Mouse (Mus musculus): Measurements from ENCODE around the gene Ccdc60.

The Ccdc60 gene

DNA sequence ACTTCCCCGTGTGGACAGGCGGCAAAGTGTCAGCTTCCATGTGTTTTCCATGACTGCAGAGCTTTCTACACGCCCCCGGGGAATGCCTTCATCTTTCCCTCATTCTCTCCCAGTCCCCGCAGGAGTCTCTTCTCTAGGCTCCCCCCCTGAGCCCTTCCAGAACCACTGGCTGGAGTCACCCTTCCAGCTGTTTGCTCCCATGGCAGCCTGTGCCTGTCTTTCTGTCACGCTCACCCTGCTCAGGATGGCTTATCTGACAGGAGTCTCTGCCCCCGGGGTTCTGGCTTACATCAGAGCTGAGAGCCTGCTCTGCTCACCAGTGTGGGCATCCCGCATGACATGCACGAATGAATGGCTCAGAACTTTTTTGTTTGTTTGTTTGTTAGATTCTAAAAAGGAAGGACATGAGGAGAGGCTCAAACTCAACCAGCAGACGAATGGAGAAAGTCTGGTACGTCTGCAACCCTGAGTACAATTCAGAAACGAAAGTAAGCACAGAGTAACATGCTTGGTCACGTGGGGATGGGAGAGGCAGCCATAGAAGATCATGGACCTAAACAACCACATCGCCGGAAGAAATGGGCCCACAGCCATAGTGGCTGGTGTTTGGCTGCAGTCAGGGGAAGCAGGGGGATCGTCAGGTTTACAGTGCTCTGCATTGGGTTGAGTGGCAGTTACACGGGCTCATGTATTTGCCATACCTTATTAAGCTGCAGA is 17.1 kb downstream of the Ccdc60 start:
- CTCF ChIA-PET: no interaction called here

DNA sequence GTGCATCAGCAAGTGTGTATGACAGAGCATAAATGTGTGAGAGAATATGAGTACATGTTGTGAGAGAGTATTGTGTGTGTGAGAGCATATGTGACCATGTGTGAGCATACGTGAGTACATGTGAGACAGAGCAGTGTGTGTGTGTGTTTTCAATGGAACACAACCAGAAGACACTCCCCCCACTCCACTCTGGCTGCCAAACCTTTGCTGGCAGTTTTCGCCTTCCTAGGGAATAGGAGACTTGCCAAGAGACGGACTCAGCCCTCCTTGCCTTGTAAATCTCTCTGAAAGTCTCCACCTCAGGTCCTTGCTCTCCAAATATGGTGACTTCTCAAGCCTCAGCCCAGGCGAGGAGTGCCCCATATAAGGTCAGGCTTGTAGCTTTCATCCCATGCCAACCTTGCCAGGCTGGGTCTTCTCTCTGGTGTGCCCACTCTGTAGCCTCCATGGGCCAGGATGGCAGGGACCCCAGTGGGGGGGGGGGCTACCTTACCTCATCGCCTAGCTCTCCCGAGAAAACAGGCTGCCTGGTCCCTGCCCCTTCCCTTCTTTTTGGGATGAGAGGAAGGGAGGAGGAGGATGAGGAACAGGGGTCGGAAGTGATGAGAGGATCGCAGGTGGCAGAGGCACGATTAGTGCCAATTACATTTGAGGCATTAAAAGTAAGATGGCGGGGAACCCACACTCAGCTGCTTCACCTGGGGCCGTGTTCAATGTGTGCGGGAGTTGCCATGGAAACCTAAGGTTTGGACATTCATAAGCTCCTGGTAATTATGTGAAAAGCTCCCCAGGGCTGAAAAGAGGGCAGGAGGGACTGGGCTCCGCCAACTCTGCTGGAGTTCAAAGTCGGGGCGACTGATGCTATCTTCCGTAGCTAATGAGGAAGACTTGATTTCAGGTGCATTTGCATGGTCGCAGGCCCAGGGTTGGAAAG is 19.3 kb downstream of the Ccdc60 start:
- CTCF ChIA-PET: no interaction called here

DNA sequence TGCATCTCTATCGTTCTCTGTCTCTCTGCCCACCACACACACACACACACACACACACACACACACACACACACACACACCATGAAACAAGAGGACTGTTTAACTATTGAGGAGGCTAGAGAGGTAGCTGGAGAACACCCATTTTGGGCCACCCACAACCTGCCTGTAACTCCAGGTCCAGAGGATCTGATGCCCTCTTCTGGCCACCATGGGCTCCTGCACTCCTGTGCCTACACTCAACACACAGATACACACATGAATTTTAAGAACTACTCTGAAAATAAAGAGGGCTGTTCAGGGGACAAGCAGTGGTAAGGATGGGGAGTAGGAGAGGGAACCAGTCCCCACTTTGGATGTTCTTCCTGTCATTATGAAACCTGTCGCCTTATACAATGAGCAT is 26.1 kb downstream of the Ccdc60 start:
- CTCF ChIA-PET: no interaction called here

DNA sequence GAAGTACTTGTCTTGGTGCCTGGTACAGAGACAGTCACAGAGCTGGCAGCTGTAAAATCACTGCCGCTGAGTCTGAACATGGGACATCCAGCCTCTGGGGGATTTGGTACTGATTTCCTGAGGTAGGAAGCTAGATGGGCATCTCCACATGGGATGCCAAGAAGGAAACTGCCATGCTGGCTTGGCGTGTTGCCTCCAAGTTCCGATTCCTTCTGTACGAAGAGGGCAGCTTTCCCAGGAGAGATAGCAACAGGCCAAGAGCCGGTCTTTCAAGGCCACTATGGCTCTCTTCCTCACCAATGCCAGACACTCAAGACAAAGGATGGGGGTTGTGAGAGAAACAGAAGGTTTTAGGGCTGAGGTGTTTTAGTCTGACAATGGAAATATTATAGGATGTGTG is 26.8 kb downstream of the Ccdc60 start:
- CTCF ChIA-PET: no interaction called here

DNA sequence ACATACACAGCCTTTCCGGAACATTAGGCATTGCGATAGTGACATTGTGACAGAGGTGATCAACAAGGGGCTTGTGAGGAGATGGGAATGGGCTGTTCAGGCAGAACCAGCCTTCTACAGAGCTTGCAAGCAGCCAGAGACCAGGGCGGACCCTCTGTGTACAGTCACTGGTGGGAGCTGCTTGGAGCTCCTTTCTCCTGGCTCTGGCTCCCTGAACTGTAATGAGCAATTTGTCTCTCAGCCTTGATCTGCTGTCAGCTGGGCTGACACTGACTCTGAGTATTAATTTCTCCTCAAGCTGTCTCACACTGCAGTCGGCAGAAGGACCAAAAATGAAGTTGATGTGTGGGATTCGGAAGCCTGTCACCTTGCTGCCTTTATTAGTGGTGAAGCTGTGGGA is 28.4 kb downstream of the Ccdc60 start:
- CTCF ChIA-PET: no interaction called here

DNA sequence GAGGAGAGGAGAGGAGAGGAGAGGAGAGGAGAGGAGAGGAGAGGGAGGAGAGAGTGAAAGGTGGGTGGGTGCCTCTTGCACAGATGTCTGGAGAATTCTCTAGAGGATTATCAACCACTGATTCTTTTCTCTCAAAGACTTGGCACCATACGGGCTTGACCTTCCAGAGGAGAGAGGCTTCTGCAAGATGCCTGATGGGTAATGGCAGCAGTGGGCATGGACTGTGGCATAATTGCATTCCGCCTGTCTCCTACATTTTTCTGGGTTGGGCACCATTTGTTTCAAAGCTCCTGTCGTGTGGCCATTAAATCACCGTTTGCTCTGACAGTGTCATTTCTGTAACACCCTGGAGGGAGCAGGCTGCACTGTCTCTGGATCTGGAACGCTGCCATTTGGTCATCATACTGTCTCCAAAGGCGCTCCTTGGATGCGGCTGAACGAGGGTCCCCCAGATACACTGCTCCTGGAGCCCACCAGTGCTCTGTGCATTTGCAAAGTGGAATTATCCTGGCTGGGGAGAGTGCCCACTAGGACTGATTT is 30.4 kb downstream of the Ccdc60 start:
- CTCF ChIA-PET: no interaction called here

DNA sequence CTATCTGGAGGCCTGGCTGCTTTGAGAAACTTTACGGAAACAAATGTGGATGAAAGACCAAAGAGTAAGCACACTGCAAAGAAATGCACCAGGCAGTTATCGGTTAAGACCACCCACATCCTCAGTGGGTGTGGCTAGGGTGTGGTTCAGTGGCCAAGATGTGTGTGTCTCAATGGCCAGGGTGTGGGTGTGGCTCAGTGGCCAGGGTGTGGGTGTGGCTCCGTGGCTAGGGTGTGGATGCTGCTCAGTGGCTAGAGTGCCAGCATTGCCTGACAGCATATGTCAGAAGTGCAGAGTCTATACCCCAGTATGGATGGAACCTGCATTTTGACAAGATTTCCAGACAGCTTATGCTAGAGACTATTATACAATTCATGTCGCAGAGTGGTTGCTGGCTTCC is 34.9 kb downstream of the Ccdc60 start:
- CTCF ChIA-PET: no interaction called here

DNA sequence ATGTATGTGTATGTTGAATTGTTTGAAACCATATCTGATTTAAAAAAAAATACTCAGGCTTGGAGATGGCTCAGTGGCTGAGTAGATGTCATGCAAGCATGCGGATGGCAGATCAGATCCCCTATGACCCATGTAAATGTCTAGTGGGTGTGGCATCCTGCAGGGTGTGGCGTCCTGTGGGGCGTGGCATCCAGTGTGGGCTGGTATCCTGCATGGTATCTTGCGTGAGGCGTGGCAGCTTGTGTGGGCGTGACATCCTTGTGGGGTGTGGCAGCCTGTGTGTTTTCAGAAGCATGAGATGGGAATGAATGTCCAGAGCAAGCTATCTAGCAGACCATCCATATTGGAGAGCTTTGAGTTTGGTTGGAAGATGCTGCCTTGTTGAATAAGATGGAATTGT is 36.6 kb downstream of the Ccdc60 start:
- CTCF ChIA-PET: no interaction called here

DNA sequence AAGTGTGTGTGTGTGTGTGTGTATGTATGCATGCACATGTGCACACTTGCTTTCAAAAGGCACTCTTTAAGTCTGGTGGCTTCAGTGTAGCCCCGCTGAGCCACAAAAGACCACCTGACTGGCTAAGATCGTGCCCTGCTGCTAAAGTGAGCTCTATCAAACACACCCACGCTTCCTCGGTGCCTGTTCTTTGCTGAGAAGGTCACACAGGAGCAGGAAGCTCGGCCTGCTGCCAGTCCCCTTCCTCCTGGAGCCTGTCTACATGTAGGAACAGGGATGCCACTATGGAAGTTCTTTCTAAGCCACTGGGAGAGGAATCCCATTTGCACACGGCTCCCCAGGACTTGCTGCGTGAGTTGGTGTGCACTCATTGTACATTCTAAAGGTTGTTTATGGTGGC is 42.1 kb downstream of the Ccdc60 start:
- CTCF ChIA-PET: no interaction called here

DNA sequence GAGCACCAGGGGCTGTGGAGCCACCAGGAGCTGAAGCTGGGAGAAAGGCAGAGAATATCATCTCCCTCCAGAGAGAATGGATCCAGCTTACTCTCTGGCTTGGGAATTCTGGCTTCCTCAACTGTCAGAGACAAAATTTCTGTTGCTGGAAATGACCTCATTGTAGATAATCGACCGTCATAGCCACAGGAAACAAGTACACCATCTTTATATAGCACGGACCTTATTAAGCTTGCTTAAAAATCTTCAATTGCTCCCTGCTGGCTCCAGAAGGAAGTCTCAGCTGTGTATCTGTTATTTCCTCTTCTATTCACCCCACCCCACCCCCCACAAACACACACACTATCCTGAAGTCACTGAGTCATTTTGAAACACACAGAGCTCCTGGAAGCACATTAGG is 44.3 kb downstream of the Ccdc60 start:
- CTCF ChIA-PET: no interaction called here

DNA sequence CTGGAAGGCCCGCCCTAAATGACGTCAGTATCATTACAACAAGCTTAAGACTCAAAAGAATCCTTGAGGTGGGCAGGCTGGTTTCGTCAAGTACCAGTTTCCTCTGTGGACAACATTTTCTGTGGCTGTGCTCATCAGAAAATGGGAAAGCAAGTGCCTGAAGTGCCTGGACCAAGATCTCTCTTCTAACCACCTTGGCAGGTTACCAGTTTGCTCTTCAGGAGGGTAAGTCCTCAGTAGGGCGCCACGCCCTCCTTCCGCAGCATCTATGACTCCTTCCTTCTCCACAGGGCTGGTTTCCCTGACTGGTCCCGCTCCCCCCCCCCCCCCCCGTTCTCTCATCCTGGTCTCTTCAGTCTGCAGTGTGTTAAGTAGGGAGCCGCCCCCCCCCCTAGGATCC is 45.2 kb downstream of the Ccdc60 start:
- CTCF ChIA-PET: no interaction called here

DNA sequence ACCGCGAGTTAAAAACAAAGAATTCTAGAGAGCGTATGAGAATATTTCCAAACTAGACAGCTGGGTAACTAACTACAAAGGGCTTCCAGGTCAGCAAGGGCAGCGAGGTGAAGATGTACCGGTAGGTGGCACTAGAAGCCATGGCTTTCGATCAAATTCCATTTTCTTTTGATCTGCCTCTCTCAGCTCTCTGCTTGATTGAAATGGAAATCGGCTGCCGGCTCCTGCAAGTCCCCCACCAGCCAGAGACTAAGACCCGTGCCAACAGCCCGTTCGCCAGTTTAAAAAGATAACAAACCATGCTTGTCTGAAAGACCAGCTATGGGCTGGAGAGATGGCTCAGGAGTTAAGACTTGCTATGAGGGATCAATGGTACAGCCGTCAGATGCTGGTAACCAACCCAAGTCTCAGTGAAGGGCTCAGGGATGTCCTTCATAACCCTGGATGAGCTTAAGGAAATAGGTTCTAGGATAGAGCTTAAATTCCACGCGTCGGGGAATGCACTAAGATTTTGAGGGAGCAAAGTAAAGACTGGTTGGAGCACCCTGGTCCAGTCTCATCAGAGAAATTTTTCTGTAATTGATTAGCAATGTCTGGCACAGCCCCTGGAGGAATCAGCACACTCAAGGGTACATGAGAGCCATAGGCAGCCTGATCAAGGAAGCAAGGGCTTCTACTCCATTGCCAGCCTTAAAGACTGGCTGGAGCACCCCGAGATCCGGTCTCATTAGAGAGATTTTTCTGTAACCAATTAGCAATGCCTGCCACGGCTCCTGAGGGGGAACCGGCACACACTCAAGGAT is 56.7 kb downstream of the Ccdc60 start:
- CTCF ChIA-PET: no interaction called here

DNA sequence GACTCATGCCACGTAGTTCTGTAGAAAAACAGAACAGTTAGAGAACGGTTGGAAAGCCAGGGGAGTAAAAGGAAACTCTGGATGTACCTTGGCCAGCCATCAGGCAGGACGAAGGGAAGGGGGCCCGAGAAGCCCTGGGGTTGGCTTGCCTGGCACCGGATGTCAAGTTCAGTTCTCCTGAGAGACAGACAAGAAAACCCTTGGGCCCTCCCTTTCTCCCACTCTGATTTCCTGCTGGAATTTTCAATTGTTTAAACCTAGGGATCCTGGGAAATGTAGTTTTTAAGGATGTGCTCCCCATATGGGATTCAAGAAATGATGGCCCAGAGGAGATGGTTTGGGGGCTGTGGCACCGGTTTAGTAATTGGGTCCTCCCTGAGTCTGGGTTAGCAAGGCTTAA is 60.4 kb downstream of the Ccdc60 start:
- CTCF ChIA-PET: no interaction called here

DNA sequence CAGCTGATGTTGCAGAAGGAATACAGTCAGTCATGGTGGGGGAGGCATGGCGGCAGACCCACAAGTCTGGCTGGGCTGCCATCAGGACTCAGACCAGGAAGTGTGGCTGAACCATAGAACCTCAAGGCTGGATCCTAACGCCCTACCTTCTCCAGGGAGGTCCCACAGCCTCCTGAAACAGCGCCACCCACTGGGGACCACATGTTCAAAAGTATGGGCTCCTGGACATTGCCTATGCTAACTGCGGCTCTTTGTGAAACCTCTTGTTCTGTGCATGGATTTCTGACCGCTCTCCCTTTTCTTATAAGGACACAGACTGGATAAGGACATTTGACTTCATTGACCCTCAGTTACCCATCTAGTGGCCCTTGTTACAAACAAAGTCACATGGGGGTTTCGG is 64.8 kb downstream of the Ccdc60 start:
- CTCF ChIA-PET: no interaction called here

DNA sequence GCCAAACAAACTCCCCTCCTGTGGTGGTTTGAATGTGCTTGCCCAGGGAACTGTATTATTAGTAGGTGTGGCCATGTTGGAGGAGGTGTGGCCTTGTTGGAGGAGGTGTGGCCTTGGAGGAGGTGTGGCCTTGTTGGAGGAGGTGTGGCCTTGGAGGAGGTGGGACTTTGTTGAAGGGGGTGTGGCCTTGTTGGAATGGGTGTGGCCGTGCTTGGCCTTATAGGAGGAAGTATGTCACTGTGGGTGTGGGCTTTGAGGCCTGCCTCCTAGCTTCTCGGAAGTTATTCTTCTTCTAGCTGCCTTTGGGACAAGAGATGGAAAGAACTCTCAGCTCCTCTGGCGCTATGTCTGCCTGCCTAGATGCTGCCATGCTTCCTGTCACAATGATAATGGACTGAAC is 66.9 kb downstream of the Ccdc60 start:
- CTCF ChIA-PET: no interaction called here

DNA sequence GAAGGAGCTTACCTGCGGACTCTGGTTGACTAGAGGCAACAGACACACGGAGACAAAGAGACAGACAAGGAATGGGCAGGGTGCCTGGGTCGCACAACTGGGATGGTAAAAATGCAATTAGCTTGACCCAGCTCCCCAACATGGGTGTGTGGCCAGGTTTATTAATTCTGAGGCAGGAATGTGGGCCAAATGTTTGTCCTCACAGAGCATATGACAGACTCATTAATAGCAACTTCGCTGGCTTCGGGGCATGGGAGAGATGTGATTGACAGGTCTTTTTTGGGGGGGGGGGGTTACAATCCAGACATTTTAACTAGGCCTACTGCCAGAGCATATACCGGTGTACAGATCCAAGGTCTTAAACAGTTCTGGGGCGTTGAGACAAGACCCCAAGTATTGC is 69.5 kb downstream of the Ccdc60 start:
- CTCF ChIA-PET: no interaction called here

DNA sequence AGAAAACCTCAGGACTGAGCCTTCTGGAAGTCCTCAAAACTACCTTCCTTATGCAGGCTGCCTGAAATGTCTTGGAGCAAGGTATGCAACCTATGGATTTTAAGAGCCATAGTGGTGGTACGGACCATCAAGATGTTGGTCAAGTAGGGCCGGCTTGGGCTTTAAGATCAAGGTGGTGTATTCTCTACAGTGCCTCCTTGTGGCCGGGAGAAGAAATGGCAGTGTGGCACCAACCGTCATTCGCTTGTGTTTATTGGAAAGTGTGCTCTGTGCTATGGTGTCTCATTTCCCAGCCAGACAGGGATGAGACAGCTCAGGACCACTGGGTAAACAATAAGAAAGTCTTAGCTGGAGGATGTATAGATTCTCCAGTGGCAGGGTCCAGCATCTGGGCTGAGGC is 76.1 kb downstream of the Ccdc60 start:
- CTCF ChIA-PET: no interaction called here

DNA sequence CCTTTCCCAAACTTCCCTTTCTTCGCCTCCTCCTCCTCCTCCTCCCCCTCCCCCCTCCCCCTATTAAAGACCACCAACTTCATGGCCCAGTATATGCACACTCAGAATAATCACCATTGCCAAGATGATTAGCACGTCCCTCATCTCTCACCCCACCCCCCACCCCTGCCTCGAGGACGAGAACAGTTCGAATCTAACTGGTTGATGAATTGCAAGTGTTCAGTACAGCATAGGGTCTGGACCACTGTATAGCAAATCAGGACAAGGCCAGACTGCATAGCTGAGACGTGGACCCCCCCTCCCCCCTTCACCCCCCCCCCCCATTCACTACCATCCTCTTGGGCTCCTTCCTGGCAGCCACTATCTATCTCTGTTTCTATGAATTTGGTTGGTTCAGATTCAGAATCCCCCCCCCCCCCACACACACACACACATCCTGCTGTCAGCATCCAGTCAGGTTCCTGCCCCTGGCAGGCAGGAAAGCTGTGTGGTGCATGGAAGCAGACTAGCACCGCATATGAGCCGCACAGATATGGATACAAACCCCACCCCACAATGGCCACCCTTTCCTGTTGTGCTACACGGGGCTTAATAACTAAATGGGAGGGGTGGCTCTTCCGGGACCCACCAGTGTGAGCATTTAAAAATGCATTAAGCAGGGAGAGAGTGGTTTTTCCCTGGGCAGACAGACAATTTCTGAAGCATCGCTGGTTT is 79.2 kb downstream of the Ccdc60 start:
- CTCF ChIA-PET: no interaction called here

DNA sequence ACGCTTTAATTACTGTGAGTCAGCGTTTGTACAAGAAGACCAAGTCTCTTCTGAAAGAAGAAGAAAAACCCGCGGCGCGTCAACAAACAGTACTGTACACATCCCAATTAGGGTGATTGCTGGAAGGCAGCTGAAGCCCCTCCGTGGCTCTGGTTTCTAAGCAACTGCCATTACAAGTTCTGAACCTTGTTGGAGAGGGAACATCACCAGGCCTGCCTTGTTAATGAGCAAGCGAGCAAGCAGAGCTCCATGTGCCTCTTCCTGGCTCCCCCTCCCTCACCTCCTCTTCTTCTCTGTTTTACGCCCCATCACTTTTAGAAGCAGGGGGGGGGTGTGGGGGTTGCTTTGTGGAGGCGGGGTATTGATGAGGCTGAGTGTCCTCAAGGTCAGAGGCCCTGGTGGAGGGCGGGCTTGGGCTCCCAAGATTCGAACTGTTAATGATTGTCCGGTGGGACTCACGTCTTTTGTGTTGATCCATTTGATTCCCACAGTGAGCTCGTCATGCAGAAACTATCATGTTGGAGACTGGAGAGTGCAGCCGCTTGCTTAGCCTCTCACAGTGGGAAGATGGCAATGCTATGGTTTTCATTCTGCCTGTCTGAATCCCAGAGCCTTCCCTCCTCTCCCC is 79.9 kb downstream of the Ccdc60 start:
- CTCF ChIA-PET: no interaction called here

DNA sequence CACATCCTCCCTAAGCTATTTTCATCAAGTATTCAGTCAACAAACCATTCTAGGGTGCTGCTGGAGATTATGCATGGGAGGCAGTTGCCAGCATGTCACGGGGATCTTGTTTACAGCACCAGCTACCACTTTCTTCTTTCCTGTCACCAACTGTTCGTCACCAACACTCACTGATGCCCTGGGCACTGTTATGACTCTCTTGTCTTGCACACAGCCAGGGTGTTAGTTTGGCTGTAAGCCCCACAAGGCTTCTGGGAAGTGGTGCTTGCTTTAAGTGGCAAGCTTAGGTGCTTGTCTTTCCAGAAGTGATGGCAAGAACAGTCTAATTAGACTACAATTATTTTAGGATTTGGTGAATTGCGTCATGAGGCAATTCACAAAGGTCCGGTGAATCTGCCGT is 86.1 kb downstream of the Ccdc60 start:
- CTCF ChIA-PET: no interaction called here

DNA sequence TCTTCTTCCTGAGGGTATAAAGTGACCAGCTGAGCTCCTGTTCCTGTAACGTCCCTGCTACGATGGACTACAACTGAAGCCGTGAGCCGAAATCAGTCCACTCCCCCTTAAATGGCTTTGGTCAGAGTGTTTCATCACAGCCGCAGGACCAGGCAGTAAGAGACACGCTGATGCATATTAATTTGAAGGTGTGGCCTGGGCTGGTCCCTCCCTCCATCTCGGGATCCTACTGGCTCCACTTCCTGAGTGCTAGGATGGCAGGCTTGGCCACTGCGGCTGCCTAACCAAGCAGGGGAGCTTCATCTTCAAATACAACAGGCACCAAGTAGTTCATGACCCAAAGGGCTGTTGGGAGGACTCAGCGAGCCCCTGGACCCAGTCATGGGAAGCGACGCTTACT is 94.3 kb downstream of the Ccdc60 start:
- CTCF ChIA-PET: no interaction called here

All from spleen, embryonic (tissue).